Mouse (Mus musculus): ENCODE results near the gene Ece1.
"Not testable (repeated sequence)": the region's sequence is repeated elsewhere in the genome, so short reads cannot be mapped to it uniquely, and the experiment has no call there.

Ece1 gene

GRCm38 (mm10) chr4:137839452-137839851 lies 22.6 kb upstream of the Ece1 start:
- no peak for TF ChIP-seq POU5F1 (IDR thresholded peaks at IDR 0.05; ENCODE audit: borderline replicate concordance, low read length)
- no peak for TF ChIP-seq NANOG (IDR thresholded peaks at IDR 0.05; ENCODE audit: borderline replicate concordance, low read length)
- TF ChIP-seq CTCF (conservative IDR thresholded peaks at IDR 0.05; ENCODE audit: low read length): no peak
- Histone ChIP-seq H3K36me3 (ENCODE audit: insufficient read depth, low read length) (no peaks in the 10 kb centered on the region), H3K9me3 (ENCODE audit: low read length) (peaks cover 4% of the 10 kb centered on the region; the same call in 1 of the 2 replicates), H3K4me1 (replicated peaks; ENCODE audit: low read depth, low read length) (peaks cover 21% of the 10 kb centered on the region), H3K27me3 (ENCODE audit: insufficient read depth, low read length) (peaks cover 20% of the 10 kb centered on the region), H3K4me3 (replicated peaks; ENCODE audit: low read length) (no peak overlapping the region)

GRCm38 (mm10) chr4:137844656-137845055 lies 17.4 kb upstream of the Ece1 start:
- no peaks in the 10 kb centered on the region for H3K4me1 ChIP-seq (replicated peaks; ENCODE audit: low read depth, low read length)

GRCm38 (mm10) chr4:137847651-137848050 lies 14.4 kb upstream of the Ece1 start:
- not testable (repeated sequence) for H3K4me3 ChIP-seq (replicated peaks; ENCODE audit: low read length); H3K27me3 ChIP-seq (ENCODE audit: insufficient read depth, low read length); H3K9me3 ChIP-seq (ENCODE audit: low read length); H3K4me1 ChIP-seq (replicated peaks; ENCODE audit: low read depth, low read length); H3K36me3 ChIP-seq (ENCODE audit: insufficient read depth, low read length)

More at GRCm38 (mm10) chr4:137844656-137845055, 17.4 kb upstream of the Ece1 start:
- H3K36me3 ChIP-seq (ENCODE audit: insufficient read depth, low read length): no peaks in the 10 kb centered on the region
- no peaks in the 10 kb centered on the region; the same call in 1 of the 2 replicates for H3K9me3 ChIP-seq (ENCODE audit: low read length)
- peaks cover 20% of the 10 kb centered on the region for H3K27me3 ChIP-seq (ENCODE audit: insufficient read depth, low read length)
- TF ChIP-seq POU5F1 (IDR thresholded peaks at IDR 0.05; ENCODE audit: borderline replicate concordance, low read length): no peak
- peak; percentile 76 for TF ChIP-seq CTCF (conservative IDR thresholded peaks at IDR 0.05; ENCODE audit: low read length)
- no peak overlapping the region for H3K4me3 ChIP-seq (replicated peaks; ENCODE audit: low read length)

- no peaks in the 10 kb centered on the region for H3K4me1 ChIP-seq (replicated peaks; ENCODE audit: low read depth, low read length)
- H3K27me3 ChIP-seq (ENCODE audit: insufficient read depth, low read length): peaks cover 6% of the 10 kb centered on the region; the same call in 1 of the 2 replicates
- H3K36me3 ChIP-seq (ENCODE audit: insufficient read depth, low read length): no peaks in the 10 kb centered on the region
- no peak overlapping the region for H3K4me3 ChIP-seq (replicated peaks; ENCODE audit: low read length)
- peaks cover 4% of the 10 kb centered on the region; the same call in 1 of the 2 replicates for H3K9me3 ChIP-seq (ENCODE audit: low read length)
- no peak for TF ChIP-seq NANOG (IDR thresholded peaks at IDR 0.05; ENCODE audit: borderline replicate concordance, low read length)
- TF ChIP-seq CTCF (conservative IDR thresholded peaks at IDR 0.05; ENCODE audit: low read length): no peak
- TF ChIP-seq POU5F1 (IDR thresholded peaks at IDR 0.05; ENCODE audit: borderline replicate concordance, low read length): no peak
These were observed 11.9 kb upstream of the Ece1 start for GRCm38 (mm10) chr4:137850161-137850560.

DNA sequence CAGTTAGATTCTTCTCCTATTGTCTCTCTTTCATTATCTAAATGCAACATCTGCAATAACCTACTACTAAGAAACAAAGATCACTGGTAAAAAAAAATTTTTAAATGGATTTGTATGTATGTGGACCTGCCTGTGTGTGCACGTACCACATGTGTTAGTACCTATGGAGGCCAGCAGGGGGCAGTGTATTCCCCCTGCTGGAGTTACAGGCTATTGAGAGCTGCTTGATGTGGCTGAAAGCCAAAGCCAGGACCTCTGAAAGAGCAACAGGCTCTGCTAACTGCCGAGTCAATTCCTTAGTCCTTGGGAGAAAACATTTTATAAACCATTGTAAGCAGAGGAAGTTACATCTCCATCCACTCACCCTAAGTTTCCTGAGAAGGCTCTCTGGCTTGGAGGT lies 10.6 kb upstream of the Ece1 start:
- Histone ChIP-seq H3K36me3 (ENCODE audit: insufficient read depth, low read length) (no peaks in the 10 kb centered on the region), H3K9me3 (ENCODE audit: low read length) (peaks cover 4% of the 10 kb centered on the region; the same call in 1 of the 2 replicates), H3K4me1 (replicated peaks; ENCODE audit: low read depth, low read length) (peaks cover 5% of the 10 kb centered on the region; the same call in 1 of the 2 replicates), H3K27me3 (ENCODE audit: insufficient read depth, low read length) (peaks cover 13% of the 10 kb centered on the region), H3K4me3 (replicated peaks; ENCODE audit: low read length) (no peak overlapping the region)
- TF ChIP-seq CTCF (conservative IDR thresholded peaks at IDR 0.05; ENCODE audit: low read length) (peak; percentile 88), NANOG (IDR thresholded peaks at IDR 0.05; ENCODE audit: borderline replicate concordance, low read length) (no peak), POU5F1 (IDR thresholded peaks at IDR 0.05; ENCODE audit: borderline replicate concordance, low read length) (no peak)

- TF ChIP-seq CTCF (conservative IDR thresholded peaks at IDR 0.05; ENCODE audit: low read length): no peak
- no peak for TF ChIP-seq POU5F1 (IDR thresholded peaks at IDR 0.05; ENCODE audit: borderline replicate concordance, low read length)
- TF ChIP-seq NANOG (IDR thresholded peaks at IDR 0.05; ENCODE audit: borderline replicate concordance, low read length): no peak
- Histone ChIP-seq H3K9me3 (ENCODE audit: low read length) (peaks cover 4% of the 10 kb centered on the region; the same call in 1 of the 2 replicates), H3K27me3 (ENCODE audit: insufficient read depth, low read length) (peaks cover 17% of the 10 kb centered on the region), H3K4me1 (replicated peaks; ENCODE audit: low read depth, low read length) (peaks cover 11% of the 10 kb centered on the region), H3K36me3 (ENCODE audit: insufficient read depth, low read length) (no peaks in the 10 kb centered on the region), H3K4me3 (replicated peaks; ENCODE audit: low read length) (no peak overlapping the region)
These were observed 8.2 kb upstream of the Ece1 start for GRCm38 (mm10) chr4:137853822-137854221.

DNA sequence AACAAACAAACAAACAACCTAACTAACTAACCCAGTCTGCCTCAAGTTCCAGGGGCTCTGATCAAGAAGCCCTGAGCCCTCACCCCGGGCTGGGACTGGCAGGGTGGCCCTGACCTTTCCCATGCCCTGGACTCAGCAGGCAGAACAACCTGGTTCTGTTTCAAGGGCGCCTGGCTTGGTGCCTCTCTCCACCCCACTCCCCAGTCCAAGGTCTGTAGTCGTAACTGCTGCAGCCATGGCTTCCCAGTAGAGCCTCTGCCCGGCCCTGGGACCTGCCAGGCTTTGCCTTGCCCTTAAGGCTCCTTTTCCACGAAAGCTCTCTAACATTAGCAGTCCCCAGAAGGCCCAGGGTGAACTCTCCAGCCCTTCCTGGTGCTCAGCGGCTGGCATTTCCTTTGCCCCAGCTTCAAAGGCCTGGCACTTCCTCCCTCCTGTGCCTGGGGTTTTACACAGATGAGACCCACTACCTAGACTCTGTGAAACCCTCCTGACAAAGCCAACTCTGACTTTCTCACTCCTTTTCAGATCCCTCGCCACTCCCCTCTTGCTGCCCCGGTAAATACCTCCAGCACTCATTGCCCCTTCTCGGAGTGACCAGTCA lies 6.2 kb upstream of the Ece1 start:
- H3K9me3 ChIP-seq (ENCODE audit: low read length): no peaks in the 10 kb centered on the region
- TF ChIP-seq CTCF (conservative IDR thresholded peaks at IDR 0.05; ENCODE audit: low read length) (no peak), POU5F1 (IDR thresholded peaks at IDR 0.05; ENCODE audit: borderline replicate concordance, low read length) (no peak), NANOG (IDR thresholded peaks at IDR 0.05; ENCODE audit: borderline replicate concordance, low read length) (no peak)
- H3K4me3 ChIP-seq (replicated peaks; ENCODE audit: low read length): no peak overlapping the region
- no peaks in the 10 kb centered on the region for H3K36me3 ChIP-seq (ENCODE audit: insufficient read depth, low read length)
- peaks cover 12% of the 10 kb centered on the region for H3K4me1 ChIP-seq (replicated peaks; ENCODE audit: low read depth, low read length)
- peaks cover 32% of the 10 kb centered on the region for H3K27me3 ChIP-seq (ENCODE audit: insufficient read depth, low read length)

DNA sequence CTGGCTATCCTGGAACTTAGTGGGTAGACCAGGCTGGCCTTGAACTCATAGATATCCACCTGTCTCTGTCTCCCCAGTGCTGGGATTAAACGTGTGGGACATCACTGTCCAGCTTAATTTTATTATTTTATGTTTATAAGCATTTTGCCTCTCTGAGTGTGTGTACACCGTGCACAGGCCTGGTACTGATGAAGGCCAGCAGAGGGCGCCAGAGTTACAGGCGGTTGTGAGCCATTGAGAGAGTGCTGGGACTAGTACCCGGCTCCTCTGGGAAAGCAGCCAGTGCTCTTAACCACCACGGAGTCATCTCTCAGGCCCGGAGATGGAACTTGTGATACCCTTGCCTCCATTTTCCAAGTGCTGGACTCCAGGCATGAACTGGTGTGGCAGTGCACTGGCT lies 4.9 kb upstream of the Ece1 start:
- H3K27me3 ChIP-seq (ENCODE audit: insufficient read depth, low read length): peaks cover 37% of the 10 kb centered on the region
- H3K9me3 ChIP-seq (ENCODE audit: low read length): no peaks in the 10 kb centered on the region
- TF ChIP-seq POU5F1 (IDR thresholded peaks at IDR 0.05; ENCODE audit: borderline replicate concordance, low read length) (no peak), NANOG (IDR thresholded peaks at IDR 0.05; ENCODE audit: borderline replicate concordance, low read length) (no peak), CTCF (conservative IDR thresholded peaks at IDR 0.05; ENCODE audit: low read length) (peak; percentile 91)
- peaks cover 22% of the 10 kb centered on the region for H3K4me1 ChIP-seq (replicated peaks; ENCODE audit: low read depth, low read length)
- H3K4me3 ChIP-seq (replicated peaks; ENCODE audit: low read length): no peak overlapping the region; the same call in 1 of the 2 replicates
- H3K36me3 ChIP-seq (ENCODE audit: insufficient read depth, low read length): no peaks in the 10 kb centered on the region

DNA sequence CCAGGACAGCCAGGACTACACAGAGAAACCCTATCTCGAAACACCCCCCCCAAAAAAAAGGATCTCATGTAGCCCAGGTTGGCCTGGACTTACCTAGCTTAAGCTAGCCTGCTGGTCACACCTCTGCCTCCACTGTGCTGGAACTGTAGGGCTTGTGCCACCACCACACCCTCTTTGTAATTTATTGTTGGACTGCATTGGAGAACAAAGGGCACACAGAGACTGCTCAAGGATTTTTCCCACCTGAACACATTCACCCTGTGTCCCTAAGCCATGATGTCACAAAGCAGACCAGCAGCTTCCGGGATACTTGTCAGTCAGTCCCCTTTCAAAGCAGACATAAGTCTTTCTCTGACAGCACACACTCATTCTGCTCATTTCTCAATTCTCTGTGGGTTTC lies 3.7 kb upstream of the Ece1 start:
- Histone ChIP-seq H3K36me3 (ENCODE audit: insufficient read depth, low read length) (no peaks in the 10 kb centered on the region), H3K9me3 (ENCODE audit: low read length) (no peaks in the 10 kb centered on the region), H3K27me3 (ENCODE audit: insufficient read depth, low read length) (peaks cover 46% of the 10 kb centered on the region), H3K4me3 (replicated peaks; ENCODE audit: low read length) (no peak overlapping the region), H3K4me1 (replicated peaks; ENCODE audit: low read depth, low read length) (peaks cover 33% of the 10 kb centered on the region)
- TF ChIP-seq NANOG (IDR thresholded peaks at IDR 0.05; ENCODE audit: borderline replicate concordance, low read length) (no peak), POU5F1 (IDR thresholded peaks at IDR 0.05; ENCODE audit: borderline replicate concordance, low read length) (no peak), CTCF (conservative IDR thresholded peaks at IDR 0.05; ENCODE audit: low read length) (no peak)
